Comparison of ENCODE assay signal across 23 mouse cellular contexts in genomic region chr10:125593006-125593405, GRCm38 (mm10).
"Had no signal": no experiment of that assay in that cellular context is flagged by ENCODE, and none has a peak within 500 bp of the region (broad histone marks: within the 10 kb centered on the region; RNA-seq: fewer than 3 reads in every experiment).

No protein-coding gene starts in this region.

- ATAC-seq: forebrain, postnatal 0 days; hindbrain, embryonic 16.5 days; inflammation-experienced regulatory T-cells, adult 6 months; intestine, embryonic 15.5 days; intestine, postnatal 0 days had no signal

- H3K4me2 ChIP-seq: heart, embryonic 12.5 days; hindbrain, embryonic 12.5 days; hindbrain, embryonic 14.5 days; intestine, embryonic 15.5 days; limb, embryonic 12.5 days had no signal

- H3K27ac ChIP-seq: heart, embryonic 10.5 days; hindbrain, embryonic 10.5 days; hindbrain, embryonic 12.5 days; hindbrain, embryonic 14.5 days; intestine, embryonic 15.5 days; layer of hippocampus, adult 2 months; left cerebral cortex, adult 2 months; limb, embryonic 10.5 days; limb, embryonic 12.5 days had no signal

- H3K9ac ChIP-seq: forebrain, postnatal 0 days; heart, embryonic 12.5 days; hindbrain, embryonic 12.5 days; hindbrain, embryonic 14.5 days; intestine, embryonic 15.5 days; limb, embryonic 12.5 days had no signal

- H3K36me3 ChIP-seq: heart, embryonic 10.5 days; heart, embryonic 12.5 days; hindbrain, embryonic 10.5 days; hindbrain, embryonic 12.5 days; intestine, embryonic 15.5 days; limb, embryonic 10.5 days; limb, embryonic 12.5 days had no signal

- H3K27me3 ChIP-seq: heart, embryonic 12.5 days; hindbrain, embryonic 12.5 days; intestine, embryonic 15.5 days; limb, embryonic 12.5 days had no signal

- H3K4me1 ChIP-seq: heart, embryonic 10.5 days; heart, embryonic 12.5 days; hindbrain, embryonic 10.5 days; hindbrain, embryonic 12.5 days; intestine, embryonic 15.5 days; limb, embryonic 12.5 days had no signal

- DNase-seq: forebrain, postnatal 0 days; gastrocnemius, postnatal 14 days; heart, adult 18-20 months; heart, postnatal 10 days; heart, postnatal 4 days; kidney, adult 18-20 months; kidney, adult 8-10 months; kidney, postnatal 10 days; kidney, postnatal 25 days; kidney, postnatal 4 days had no signal

- H3K9me3 ChIP-seq: heart, embryonic 10.5 days; heart, embryonic 12.5 days; hindbrain, embryonic 10.5 days; hindbrain, embryonic 12.5 days; intestine, embryonic 15.5 days; limb, embryonic 10.5 days; limb, embryonic 12.5 days had no signal

- H3K4me3 ChIP-seq: heart, embryonic 10.5 days; heart, embryonic 12.5 days; hindbrain, embryonic 10.5 days; hindbrain, embryonic 12.5 days; intestine, embryonic 15.5 days; layer of hippocampus, adult 2 months; left cerebral cortex, adult 2 months; limb, embryonic 10.5 days; limb, embryonic 12.5 days had no signal
